Mouse (Mus musculus) intestine, embryonic 14.5 days (tissue): ENCODE measurements around the gene Ckap2l. TPM values are rescaled to one million over a fixed set of nuclear protein-coding genes. Genes with fewer than 3 reads are reported as not detected.

Source experiments
- ATAC-seq: fragments of 200-750 bp; cut with Nextera tagmentation; replicated peaks from 2 replicates; pipeline ENCODE4 v1.8.0; 2017; ENCODE audit warnings: low read depth, moderate number of reproducible peaks, moderate TSS enrichment, moderate library complexity; ENCODE audit not compliant: low FRiP score, low TSS enrichment
- DNase-seq: peaks from one replicate; pipeline ENCODE4 v3.0.0-alpha.2; 2018; ENCODE audit warnings: low spot score
- H3K27ac ChIP-seq: fragments of 300-500 bp; sonication (generic); 2 replicates; pipeline ENCODE4 v1.5.1; 2014; ENCODE audit warnings: low read depth, mild to moderate bottlenecking, control low read depth
- H3K27me3 ChIP-seq: fragments of 300-500 bp; sonication (generic); replicated peaks from 2 replicates; pipeline ENCODE4 v1.6.1; 2014; ENCODE audit warnings: low read length, control low read depth; ENCODE audit not compliant: control insufficient read depth, insufficient read depth
- H3K36me3 ChIP-seq: fragments of 300-500 bp; sonication (generic); 2 replicates; pipeline ENCODE4 v1.6.1; 2014; ENCODE audit warnings: low read length, control low read depth; ENCODE audit not compliant: control insufficient read depth, insufficient read depth
- H3K4me1 ChIP-seq: fragments of 300-500 bp; sonication (generic); replicated peaks from 2 replicates; pipeline ENCODE4 v1.6.1; 2014; ENCODE audit warnings: low read length, control low read depth, mixed read lengths; ENCODE audit not compliant: control insufficient read depth, insufficient read depth
- H3K4me2 ChIP-seq: fragments of 300-500 bp; sonication (generic); 2 replicates; pipeline ENCODE4 v1.6.1; 2014; ENCODE audit warnings: low read length
- H3K4me3 ChIP-seq: fragments of 300-500 bp; sonication (generic); 2 replicates; pipeline ENCODE4 v1.5.1; 2014; ENCODE audit warnings: low read depth, low read length, control low read depth, mixed read lengths
- H3K9ac ChIP-seq: fragments of 300-500 bp; sonication (generic); 2 replicates; pipeline ENCODE4 v1.6.1; 2014; ENCODE audit warnings: mild to moderate bottlenecking, low read length
- H3K9me3 ChIP-seq: fragments of 300-500 bp; sonication (generic); 2 replicates; pipeline ENCODE4 v1.6.1; 2016; ENCODE audit warnings: low read length, control low read depth; ENCODE audit not compliant: control insufficient read depth
- WGBS: fragments of 180-500 bp; shearing (Covaris S2); extraction: QIAGEN DNeasy Blood & Tissue Kit; methylation state at CpG from one replicate; pipeline ENCODE4 v1.1.7; 2014; 5-methylcytosine and 5-hydroxymethylcytosine counted together
- polyA plus RNA-seq: library from polyadenylated mRNA; unstranded; fragments of >200 nt; fragmentation: Nextera tagmentation; extraction: Ambion mirVana; gene quantifications from 2 replicates; pipeline ENCODE4 v1.2.1, GENCODE M21; 2014

Ckap2l gene
- polyA plus RNA-seq, 1 experiment from 2014 or later = 48.6 TPM

GRCm38 (mm10) chr2:129320033-129320605 lies 23.1 kb upstream of the Ckap2l start:
- Histone ChIP-seq H3K27ac (no peak overlapping the region), H3K27me3 (no peaks in the 10 kb centered on the region), H3K4me1 (no peaks in the 10 kb centered on the region), H3K4me2 (no peak overlapping the region), H3K4me3 (no peak overlapping the region), H3K36me3 (no peaks in the 10 kb centered on the region), H3K9ac (no peak overlapping the region), H3K9me3 (no peaks in the 10 kb centered on the region)
- ATAC-seq (no peak), DNase-seq (no peak)
- 80% methylated on average over 8 of the region's 8 CpGs for WGBS

- Histone ChIP-seq H3K4me3 (no peak overlapping the region), H3K9ac (no peak overlapping the region), H3K9me3 (no peaks in the 10 kb centered on the region), H3K36me3 (no peaks in the 10 kb centered on the region), H3K4me2 (no peak overlapping the region), H3K27me3 (no peaks in the 10 kb centered on the region), H3K27ac (no peak overlapping the region), H3K4me1 (no peaks in the 10 kb centered on the region)
- 70% methylated on average over 4 of the region's 4 CpGs for WGBS
- DNase-seq (no peak), ATAC-seq (no peak)
These were observed 18.8 kb upstream of the Ckap2l start for GRCm38 (mm10) chr2:129315831-129316230.

GRCm38 (mm10) chr2:129314880-129315279 lies 17.9 kb upstream of the Ckap2l start:
- H3K9me3 ChIP-seq = no peaks in the 10 kb centered on the region
- no peaks in the 10 kb centered on the region for H3K4me1 ChIP-seq
- DNase-seq (no peak), ATAC-seq (no peak)
- H3K36me3 ChIP-seq = no peaks in the 10 kb centered on the region
- no peak overlapping the region for H3K4me2 ChIP-seq
- WGBS = 86% methylated on average over 6 of the region's 6 CpGs
- H3K4me3 ChIP-seq = no peak overlapping the region
- H3K9ac ChIP-seq = no peak overlapping the region
- H3K27me3 ChIP-seq = no peaks in the 10 kb centered on the region
- no peak overlapping the region for H3K27ac ChIP-seq

GRCm38 (mm10) chr2:129313934-129314333 lies 16.9 kb upstream of the Ckap2l start:
- H3K4me3 ChIP-seq = no peak overlapping the region
- ATAC-seq (no peak), DNase-seq (no peak)
- H3K4me2 ChIP-seq = no peak overlapping the region
- H3K27me3 ChIP-seq = no peaks in the 10 kb centered on the region
- no peaks in the 10 kb centered on the region for H3K4me1 ChIP-seq
- H3K9me3 ChIP-seq = no peaks in the 10 kb centered on the region
- WGBS = 88% methylated on average over 1 of the region's 1 CpGs
- H3K27ac ChIP-seq = no peak overlapping the region
- no peaks in the 10 kb centered on the region for H3K36me3 ChIP-seq
- no peak overlapping the region for H3K9ac ChIP-seq

- no peak within 1 kb of the TSS for H3K4me3 ChIP-seq
These were observed 12.8 kb upstream of the Ckap2l start, which contains the start of gene Il1a for GRCm38 (mm10) chr2:129309836-129310235. Gene Il1a (minus strand): TSS chr2:129309972.

GRCm38 (mm10) chr2:129306020-129306419 lies 9.0 kb upstream of the Ckap2l start:
- ATAC-seq (no peak), DNase-seq (no peak)
- Histone ChIP-seq H3K4me3 (no peak overlapping the region), H3K4me2 (no peak overlapping the region), H3K9ac (no peak overlapping the region), H3K27ac (no peak overlapping the region), H3K4me1 (no peaks in the 10 kb centered on the region), H3K27me3 (no peaks in the 10 kb centered on the region), H3K9me3 (no peaks in the 10 kb centered on the region), H3K36me3 (no peaks in the 10 kb centered on the region)
- 74% methylated on average over 4 of the region's 4 CpGs for WGBS

More at GRCm38 (mm10) chr2:129309836-129310235, 12.8 kb upstream of the Ckap2l start, which contains the start of gene Il1a:
- DNase-seq = peak; percentile 13
- no peak within 1 kb of the TSS for H3K4me2 ChIP-seq
- no peaks in the 10 kb centered on the region for H3K9me3 ChIP-seq
- no peak for ATAC-seq
- no peak within 1 kb of the TSS for H3K9ac ChIP-seq
- no peak within 1 kb of the TSS for H3K27ac ChIP-seq
- H3K27me3 ChIP-seq = no peaks in the 10 kb centered on the region
- WGBS = 82% methylated on average over 7 of the region's 7 CpGs
- no peaks in the 10 kb centered on the region for H3K36me3 ChIP-seq
- no peaks in the 10 kb centered on the region for H3K4me1 ChIP-seq

GRCm38 (mm10) chr2:129297589-129297982 lies 574 bp upstream of the Ckap2l start:
- Histone ChIP-seq H3K27ac (peak overlapping the region; percentile 80), H3K27me3 (no peaks in the 10 kb centered on the region), H3K9ac (peak overlapping the region; percentile 67), H3K9me3 (no peaks in the 10 kb centered on the region), H3K4me2 (peak overlapping the region; percentile 83), H3K4me1 (peaks cover 19% of the 10 kb centered on the region), H3K4me3 (peak overlapping the region; percentile 97), H3K36me3 (peaks cover 14% of the 10 kb centered on the region)
- WGBS = 4% methylated on average over 10 of the region's 10 CpGs
- DNase-seq (no peak), ATAC-seq (peak; percentile 75)

- no peak for ATAC-seq
- 65% methylated on average over 5 of the region's 5 CpGs for WGBS
- Histone ChIP-seq H3K4me2 (peak overlapping the region; percentile 72), H3K4me3 (peak overlapping the region; percentile 97), H3K27ac (no peak overlapping the region), H3K36me3 (peaks cover 17% of the 10 kb centered on the region), H3K4me1 (peaks cover 19% of the 10 kb centered on the region), H3K9me3 (no peaks in the 10 kb centered on the region), H3K27me3 (no peaks in the 10 kb centered on the region), H3K9ac (peak overlapping the region; percentile 79)
- no peak for DNase-seq
These were observed 926 bp downstream of the Ckap2l start for GRCm38 (mm10) chr2:129296086-129296485.

- H3K9ac ChIP-seq = no peak overlapping the region
- DNase-seq (no peak), ATAC-seq (no peak)
- peaks cover 19% of the 10 kb centered on the region for H3K4me1 ChIP-seq
- no peak overlapping the region for H3K4me3 ChIP-seq
- no peaks in the 10 kb centered on the region for H3K9me3 ChIP-seq
- no peak overlapping the region for H3K27ac ChIP-seq
- H3K4me2 ChIP-seq = no peak overlapping the region
- WGBS = 93% methylated on average over 5 of the region's 5 CpGs
- H3K36me3 ChIP-seq = peaks cover 26% of the 10 kb centered on the region
- no peaks in the 10 kb centered on the region for H3K27me3 ChIP-seq
These were observed 1.9 kb downstream of the Ckap2l start for GRCm38 (mm10) chr2:129295075-129295474.
